Mouse (Mus musculus): ENCODE results near the gene Pola2. TPM values are rescaled to one million over a fixed set of nuclear protein-coding genes. Genes with fewer than 3 reads are reported as not detected.
A peak's percentile ranks its signal among the peaks of the same experiment; 100 is the strongest.

Gene Pola2
- polyA plus RNA-seq, 1 experiment from 2014 or later: 72.3 TPM

- Histone ChIP-seq H3K9me3 (no peaks in the 10 kb centered on the region), H3K4me1 (peaks cover 54% of the 10 kb centered on the region), H3K4me3 (no peak overlapping the region), H3K4me2 (peak overlapping the region; percentile 30), H3K27me3 (no peaks in the 10 kb centered on the region), H3K27ac (peak overlapping the region; percentile 80), H3K36me3 (0 out of 2 replicates have a peak, but pooled peaks cover 3% of the 10 kb centered on the region), H3K9ac (no peak overlapping the region)
- WGBS: 24% methylated on average over 3 of the region's 3 CpGs
- peak; percentile 89 for ATAC-seq (ENCODE audit: borderline replicate concordance, extremely low read depth, low FRiP score, low TSS enrichment)
Observed at GRCm38 (mm10) chr19:5935266-5935665, 28.7 kb downstream of the Pola2 start.

- H3K9ac ChIP-seq: no peak overlapping the region
- ATAC-seq (ENCODE audit: borderline replicate concordance, extremely low read depth, low FRiP score, low TSS enrichment): peak; percentile 70
- peaks cover 49% of the 10 kb centered on the region for H3K4me1 ChIP-seq
- no peaks in the 10 kb centered on the region for H3K36me3 ChIP-seq
- peak overlapping the region; percentile 78 for H3K27ac ChIP-seq
- H3K4me3 ChIP-seq: no peak overlapping the region
- no peaks in the 10 kb centered on the region for H3K27me3 ChIP-seq
- 27% methylated on average over 14 of the region's 14 CpGs for WGBS
- H3K9me3 ChIP-seq: no peaks in the 10 kb centered on the region
- peak overlapping the region; percentile 6; the same call in 1 of the 2 replicates for H3K4me2 ChIP-seq
Observed at GRCm38 (mm10) chr19:5929634-5930596, 34.1 kb downstream of the Pola2 start.

- H3K4me3 ChIP-seq: no peak overlapping the region
- H3K9ac ChIP-seq: no peak overlapping the region
- peak overlapping the region; percentile 78 for H3K27ac ChIP-seq
- no peaks in the 10 kb centered on the region for H3K9me3 ChIP-seq
- no peak overlapping the region for H3K4me2 ChIP-seq
- WGBS: 40% methylated on average over 3 of the region's 3 CpGs
- no peak for ATAC-seq (ENCODE audit: borderline replicate concordance, extremely low read depth, low FRiP score, low TSS enrichment)
- H3K36me3 ChIP-seq: no peaks in the 10 kb centered on the region
- peaks cover 50% of the 10 kb centered on the region for H3K4me1 ChIP-seq
- H3K27me3 ChIP-seq: no peaks in the 10 kb centered on the region
Observed at GRCm38 (mm10) chr19:5928546-5928945, 35.5 kb downstream of the Pola2 start.

- Histone ChIP-seq H3K4me3 (no peak overlapping the region), H3K4me1 (peaks cover 52% of the 10 kb centered on the region), H3K4me2 (no peak overlapping the region), H3K27me3 (no peaks in the 10 kb centered on the region), H3K27ac (no peak overlapping the region), H3K9ac (no peak overlapping the region), H3K9me3 (no peaks in the 10 kb centered on the region), H3K36me3 (no peaks in the 10 kb centered on the region)
- no peak for ATAC-seq (ENCODE audit: borderline replicate concordance, extremely low read depth, low FRiP score, low TSS enrichment)
- 61% methylated on average over 6 of the region's 6 CpGs for WGBS
Observed at GRCm38 (mm10) chr19:5928104-5928503, 35.9 kb downstream of the Pola2 start.

- H3K27ac ChIP-seq: peak overlapping the region; percentile 1; the same call in 1 of the 2 replicates
- no peak overlapping the region for H3K4me3 ChIP-seq
- H3K4me2 ChIP-seq: no peak overlapping the region
- H3K9ac ChIP-seq: no peak overlapping the region
- WGBS: 67% methylated on average over 8 of the region's 8 CpGs
- H3K4me1 ChIP-seq: peaks cover 58% of the 10 kb centered on the region
- H3K27me3 ChIP-seq: no peaks in the 10 kb centered on the region
- no peak for ATAC-seq (ENCODE audit: borderline replicate concordance, extremely low read depth, low FRiP score, low TSS enrichment)
- H3K9me3 ChIP-seq: no peaks in the 10 kb centered on the region
- H3K36me3 ChIP-seq: no peaks in the 10 kb centered on the region
Observed at GRCm38 (mm10) chr19:5927532-5927931, 36.5 kb downstream of the Pola2 start.

GRCm38 (mm10) chr19:5927026-5927425 lies 37.0 kb downstream of the Pola2 start:
- Histone ChIP-seq H3K4me1 (peaks cover 63% of the 10 kb centered on the region), H3K36me3 (no peaks in the 10 kb centered on the region), H3K4me2 (no peak overlapping the region), H3K4me3 (no peak overlapping the region), H3K27ac (peak overlapping the region; percentile 1; the same call in 1 of the 2 replicates), H3K9me3 (no peaks in the 10 kb centered on the region), H3K9ac (no peak overlapping the region), H3K27me3 (no peaks in the 10 kb centered on the region)
- WGBS: 69% methylated on average over 11 of the region's 11 CpGs
- no peak for ATAC-seq (ENCODE audit: borderline replicate concordance, extremely low read depth, low FRiP score, low TSS enrichment)

GRCm38 (mm10) chr19:5925311-5925855 lies 38.6 kb downstream of the Pola2 start:
- H3K4me3 ChIP-seq: peak overlapping the region; percentile 69
- no peaks in the 10 kb centered on the region for H3K27me3 ChIP-seq
- H3K4me1 ChIP-seq: peaks cover 72% of the 10 kb centered on the region
- peak overlapping the region; percentile 97 for H3K4me2 ChIP-seq
- no peaks in the 10 kb centered on the region for H3K9me3 ChIP-seq
- 25% methylated on average over 11 of the region's 11 CpGs for WGBS
- H3K36me3 ChIP-seq: no peaks in the 10 kb centered on the region
- ATAC-seq (ENCODE audit: borderline replicate concordance, extremely low read depth, low FRiP score, low TSS enrichment): no peak
- peak overlapping the region; percentile 5; the same call in 1 of the 2 replicates for H3K9ac ChIP-seq
- peak overlapping the region; percentile 70 for H3K27ac ChIP-seq

GRCm38 (mm10) chr19:5924713-5925093 lies 39.3 kb downstream of the Pola2 start, which contains the start of gene Cdc42ep2:
TSS of gene Cdc42ep2 (minus strand) at chr19:5924816.
- under 1% methylated on average over 18 of the region's 18 CpGs for WGBS
- Histone ChIP-seq H3K27me3 (no peaks in the 10 kb centered on the region), H3K4me2 (peak within 1 kb of the TSS; percentile 97), H3K36me3 (no peaks in the 10 kb centered on the region), H3K4me1 (peaks cover 65% of the 10 kb centered on the region), H3K9me3 (no peaks in the 10 kb centered on the region), H3K27ac (peak within 1 kb of the TSS; percentile 96), H3K9ac (peak within 1 kb of the TSS; percentile 59), H3K4me3 (peak within 1 kb of the TSS; percentile 69)
- ATAC-seq (ENCODE audit: borderline replicate concordance, extremely low read depth, low FRiP score, low TSS enrichment): peak; percentile 93

GRCm38 (mm10) chr19:5923990-5924712 lies 39.9 kb downstream of the Pola2 start:
- ATAC-seq (ENCODE audit: borderline replicate concordance, extremely low read depth, low FRiP score, low TSS enrichment): peak; percentile 81
- 0% methylated on average over 38 of the region's 38 CpGs for WGBS
- H3K4me1 ChIP-seq: peaks cover 60% of the 10 kb centered on the region

GRCm38 (mm10) chr19:5922963-5923362 lies 41.0 kb downstream of the Pola2 start:
- Histone ChIP-seq H3K9ac (0 out of 2 replicates have a peak overlapping the region, but pooled peaks have one; percentile 11), H3K4me1 (peaks cover 48% of the 10 kb centered on the region), H3K36me3 (peaks cover 12% of the 10 kb centered on the region), H3K27me3 (no peaks in the 10 kb centered on the region), H3K4me2 (peak overlapping the region; percentile 97), H3K27ac (no peak overlapping the region), H3K9me3 (no peaks in the 10 kb centered on the region), H3K4me3 (peak overlapping the region; percentile 16)
- 89% methylated on average over 3 of the region's 3 CpGs for WGBS
- ATAC-seq (ENCODE audit: borderline replicate concordance, extremely low read depth, low FRiP score, low TSS enrichment): no peak

More at GRCm38 (mm10) chr19:5923990-5924712, 39.9 kb downstream of the Pola2 start:
- Histone ChIP-seq H3K27ac (peak overlapping the region; percentile 96), H3K9ac (peak overlapping the region; percentile 59), H3K36me3 (peaks cover under 1% of the 10 kb centered on the region; the same call in 1 of the 2 replicates), H3K27me3 (no peaks in the 10 kb centered on the region), H3K9me3 (no peaks in the 10 kb centered on the region), H3K4me3 (peak overlapping the region; percentile 69), H3K4me2 (peak overlapping the region; percentile 97)

GRCm38 (mm10) chr19:5922119-5922942 lies 41.7 kb downstream of the Pola2 start:
- H3K27ac ChIP-seq: peak overlapping the region; percentile 30

More at GRCm38 (mm10) chr19:5922119-5922942, 41.7 kb downstream of the Pola2 start:
- no peaks in the 10 kb centered on the region for H3K27me3 ChIP-seq
- WGBS: 57% methylated on average over 15 of the region's 15 CpGs
- peak overlapping the region; percentile 18 for H3K4me3 ChIP-seq
- peak overlapping the region; percentile 22 for H3K9ac ChIP-seq
- peaks cover 45% of the 10 kb centered on the region for H3K4me1 ChIP-seq
- peaks cover 19% of the 10 kb centered on the region for H3K36me3 ChIP-seq
- H3K9me3 ChIP-seq: no peaks in the 10 kb centered on the region
- ATAC-seq (ENCODE audit: borderline replicate concordance, extremely low read depth, low FRiP score, low TSS enrichment): no peak
- peak overlapping the region; percentile 97 for H3K4me2 ChIP-seq

Data from lung, embryonic 15.5 days (tissue).